ENCODE assay signal across 9 mouse cellular contexts in the genomic region with DNA sequence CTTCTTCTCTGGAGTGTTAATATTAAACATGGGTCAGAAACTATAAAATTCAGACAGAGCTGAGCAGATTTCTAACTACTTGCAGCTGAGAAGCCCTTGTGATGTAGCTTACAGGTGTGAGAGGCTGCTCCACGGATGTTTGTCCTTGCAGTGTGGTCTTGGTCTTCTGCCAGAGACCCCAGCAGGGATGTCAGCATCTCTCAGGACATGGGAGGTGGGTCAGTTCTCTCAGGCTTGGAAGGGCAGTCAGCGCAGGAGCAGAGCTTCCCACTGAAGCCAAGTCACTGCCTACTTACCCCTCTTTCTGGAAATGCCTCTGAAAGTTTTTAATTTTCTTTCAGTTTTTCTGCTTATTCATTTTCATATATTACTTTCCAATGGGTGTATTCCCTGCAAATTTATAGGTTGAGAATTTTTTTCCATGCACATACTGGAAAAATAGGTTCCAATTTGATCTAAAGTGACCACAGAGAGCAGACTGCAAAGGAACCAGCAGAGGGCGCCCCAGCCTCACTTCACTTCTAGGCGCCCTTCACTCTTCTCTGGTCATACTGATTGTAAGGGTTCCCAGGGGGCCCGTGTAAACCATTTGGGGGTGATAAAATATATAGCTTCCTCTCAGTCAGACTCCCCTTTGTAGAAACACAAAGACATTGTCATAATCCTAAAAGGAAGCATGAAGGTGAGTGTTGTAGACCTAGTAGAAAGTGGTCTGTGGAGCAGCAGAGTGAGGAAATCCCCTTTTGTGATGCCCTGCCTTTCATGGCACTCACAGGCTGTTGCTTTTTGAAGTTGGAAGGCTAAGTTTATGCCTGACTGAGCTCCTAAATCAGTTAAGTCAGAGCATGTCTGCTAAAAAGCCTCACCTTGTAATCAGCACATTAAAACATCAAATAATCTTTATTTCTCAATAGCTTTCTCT. TPM values are rescaled to one million over a fixed set of nuclear protein-coding genes. Genes with fewer than 3 reads are reported as not detected.
DNase-seq lines count a peak whose midpoint lies in the region; ATAC-seq and TF ChIP-seq lines count a peak whose summit lies in the region.
"Had no signal": no experiment of that assay in that cellular context is flagged by ENCODE, and none has a peak within 500 bp of the region (broad histone marks: within the 10 kb centered on the region; RNA-seq: fewer than 3 reads in every experiment).

No protein-coding gene starts in this region.

- no peak for ATAC-seq in embryonic facial prominence, embryonic 11.5 days (replicated peaks; ENCODE audit: insufficient number of reproducible peaks, low FRiP score, low TSS enrichment, low read depth)

- no peak overlapping the region for H3K9ac ChIP-seq in embryonic facial prominence, embryonic 11.5 days (replicated peaks; ENCODE audit: low read length)
- no peak overlapping the region for H3K9ac ChIP-seq in liver, adult 2 months (ENCODE audit: low read depth, low read length)
- H3K9ac ChIP-seq: heart, embryonic 15.5 days had no signal

- TF ChIP-seq POLR2A in bone marrow macrophage, adult 2 months (IDR thresholded peaks at IDR 0.05; ENCODE audit: borderline replicate concordance, low read depth, low read length): no peak
- no peak for TF ChIP-seq POLR2A in liver, adult 2 months (IDR thresholded peaks at IDR 0.05; ENCODE audit: extremely low read depth, insufficient read depth, low read length)

- H3K79me2 ChIP-seq in liver, adult 2 months (ENCODE audit: control insufficient read depth, insufficient read depth, low read length): no peaks in the 10 kb centered on the region

- no peaks in the 10 kb centered on the region for H3K27me3 ChIP-seq in embryonic facial prominence, embryonic 11.5 days (ENCODE audit: control insufficient read depth, insufficient read depth, low read length)
- H3K27me3 ChIP-seq in liver, adult 2 months (ENCODE audit: control insufficient read depth, insufficient read depth, low read length): no peaks in the 10 kb centered on the region
- H3K27me3 ChIP-seq: heart, embryonic 15.5 days had no signal

- H3K4me3 ChIP-seq in bone marrow macrophage, adult 2 months (ENCODE audit: insufficient read depth, low read length): no peak overlapping the region
- H3K4me3 ChIP-seq in embryonic facial prominence, embryonic 11.5 days (ENCODE audit: low read depth, low read length): no peak overlapping the region
- no peak overlapping the region for H3K4me3 ChIP-seq in liver, adult 2 months (ENCODE audit: insufficient read depth, low read depth, low read length)
- H3K4me3 ChIP-seq: heart, embryonic 15.5 days had no signal

- H3K36me3 ChIP-seq in embryonic facial prominence, embryonic 11.5 days (replicated peaks; ENCODE audit: control insufficient read depth, insufficient read depth, low read depth, low read length): peaks cover 3% of the 10 kb centered on the region
- H3K36me3 ChIP-seq in liver, adult 2 months (ENCODE audit: control insufficient read depth, insufficient read depth, low read length): peaks cover 65% of the 10 kb centered on the region

- DNase-seq in urinary bladder, postnatal 25 days (ENCODE audit: low spot score): peak; percentile 63
- DNase-seq in urinary bladder, postnatal 4 days (ENCODE audit: low spot score in 2 of 2): no peak
- DNase-seq in embryonic facial prominence, embryonic 11.5 days (ENCODE audit: low spot score): peak; percentile 72
- peak; percentile 28 for DNase-seq in hindlimb bud, embryonic 11.5 days (ENCODE audit: extremely low spot score, low read depth, low spot score)
- no peak for DNase-seq in liver, adult 2 months (ENCODE audit: extremely low read depth, low read depth, low spot score)
- DNase-seq in retina, adult 2 months (ENCODE audit: low read depth, low spot score): peak; percentile 36
- peak; percentile 84 for DNase-seq in thymus, postnatal 4 days

- H3K4me2 ChIP-seq in embryonic facial prominence, embryonic 11.5 days (ENCODE audit: low read depth, low read length): no peak overlapping the region
- H3K4me2 ChIP-seq: heart, embryonic 15.5 days had no signal

- 36% methylated on average over 5 of the region's 5 CpGs for WGBS in embryonic facial prominence, embryonic 11.5 days
- WGBS in liver, adult 2 months: 62% methylated on average over 5 of the region's 5 CpGs

- H3K4me1 ChIP-seq in bone marrow macrophage, adult 2 months (ENCODE audit: control insufficient read depth, insufficient read depth, low read length): no peaks in the 10 kb centered on the region
- no peaks in the 10 kb centered on the region for H3K4me1 ChIP-seq in embryonic facial prominence, embryonic 11.5 days (ENCODE audit: control insufficient read depth, insufficient read depth, low read length)
- H3K4me1 ChIP-seq in liver, adult 2 months (ENCODE audit: control insufficient read depth, insufficient read depth, low read length): no peaks in the 10 kb centered on the region
- H3K4me1 ChIP-seq: heart, embryonic 15.5 days had no signal

- no peaks in the 10 kb centered on the region for H3K9me3 ChIP-seq in embryonic facial prominence, embryonic 11.5 days (replicated peaks; ENCODE audit: control insufficient read depth, low read length)
- H3K9me3 ChIP-seq: heart, embryonic 15.5 days had no signal

- H3K27ac ChIP-seq in bone marrow macrophage, adult 2 months (ENCODE audit: insufficient read depth, low read depth, low read length): no peak overlapping the region
- H3K27ac ChIP-seq in embryonic facial prominence, embryonic 11.5 days (replicated peaks; ENCODE audit: low read depth, low read length): no peak overlapping the region
- no peak overlapping the region for H3K27ac ChIP-seq in liver, adult 2 months (replicated peaks; ENCODE audit: insufficient read depth, low read depth, low read length)
- H3K27ac ChIP-seq: heart, embryonic 15.5 days had no signal

- TF ChIP-seq CTCF in bone marrow macrophage, adult 2 months (IDR thresholded peaks at IDR 0.05; ENCODE audit: low read depth, low read length): peak; percentile 82
- peak; percentile 73 for TF ChIP-seq CTCF in liver, adult 2 months (IDR thresholded peaks at IDR 0.05; ENCODE audit: low read depth, low read length)

RNA-seq across cellular contexts. Expression of a gene that starts 22.6 kb away (rescaled TPM):
- not detected in 2 replicates for polyA plus RNA-seq in bone marrow macrophage, adult 2 months (2012; ENCODE audit: insufficient read depth, insufficient read length, missing spikeins)
- polyA plus RNA-seq in embryonic facial prominence, embryonic 11.5 days (2014; fragmentation: Nextera tagmentation; extraction: Ambion mirVana): 0.52 TPM in 1 of 2 replicates, not detected in the other
- not detected in 2 replicates for total RNA-seq in liver, adult 2 months (2014; rRNA removed)
- polyA plus RNA-seq in liver, adult 2 months (2012; rRNA removed): 0.32 TPM in 1 of 2 replicates, not detected in the other
- polyA plus RNA-seq: heart, embryonic 15.5 days had no signal

RNA-seq across cellular contexts. Expression of a gene that starts 52.9 kb away (rescaled TPM):
- not detected in 2 replicates for polyA plus RNA-seq in bone marrow macrophage, adult 2 months (2012; ENCODE audit: insufficient read depth, insufficient read length, missing spikeins)
- 0.25 and 0.99 TPM in 2 replicates for polyA plus RNA-seq in embryonic facial prominence, embryonic 11.5 days (2014; fragmentation: Nextera tagmentation; extraction: Ambion mirVana)
- not detected in 2 replicates for total RNA-seq in liver, adult 2 months (2014; rRNA removed)
- not detected in 2 replicates for polyA plus RNA-seq in liver, adult 2 months (2012; rRNA removed)

Comparison
In these comparisons a context has a peak if more than half of its experiments do, and no peak if none do; other contexts are left out.
1. DNase-seq: peak in urinary bladder, postnatal 25 days (single experiment), embryonic facial prominence, embryonic 11.5 days (single experiment), hindlimb bud, embryonic 11.5 days (single experiment), retina, adult 2 months (single experiment) and thymus, postnatal 4 days (single experiment); none in urinary bladder, postnatal 4 days (0 of 2) and liver, adult 2 months (single experiment).